Mouse (Mus musculus): ENCODE data around the gene Lax1. TPM values are rescaled to one million over a fixed set of nuclear protein-coding genes. Genes with fewer than 3 reads are reported as not detected.
A peak's percentile ranks its signal among the peaks of the same experiment; 100 is the strongest.

Lax1 gene
- 1.8 TPM for polyA plus RNA-seq (2021)

- DNase-seq (ENCODE audit: low read depth, low spot score) (no peak), ATAC-seq (no peak)
- ChIA-PET POLR2A (no interaction called here), CTCF (no interaction called here)
- TF ChIP-seq CTCF (IDR thresholded peaks at IDR 0.05): no peak
- in situ Hi-C loops (cut with MboI; ENCODE audit: low pct_unique_long_range_greater_than_20kb): no loop called here
- no peaks in the 10 kb centered on the region for H3K27me3 ChIP-seq
Observed at GRCm38 (mm10) chr1:133689897-133690296, at the start of gene Lax1. Gene Lax1 (minus strand): TSS chr1:133690108.

- in situ Hi-C loops (cut with MboI; ENCODE audit: low pct_unique_long_range_greater_than_20kb): loop anchor here (5.0 kb wide), 5 partner anchors 66 to 371 kb away; partner anchors contain the start of gene Atp2b4
- no peak for DNase-seq (ENCODE audit: low read depth, low spot score)
- no peaks in the 10 kb centered on the region for H3K27me3 ChIP-seq
- CTCF ChIA-PET: interaction anchor here (0.7 to 4.1 kb wide), 8 partner anchors 10 to 162 kb away, joined by 3 to 39 read pairs (median 5); partner anchors contain the start of gene Atp2b4
- TF ChIP-seq CTCF (IDR thresholded peaks at IDR 0.05): no peak
- no peak for ATAC-seq
- POLR2A ChIA-PET: interaction anchor here (0.7 to 0.9 kb wide), 2 partner anchors 65 to 326 kb away, joined by 3 to 4 read pairs; no protein-coding TSS in a partner anchor
Observed at GRCm38 (mm10) chr1:133736664-133737063, 46.8 kb upstream of the Lax1 start.

GRCm38 (mm10) chr1:133735995-133736652 lies 46.2 kb upstream of the Lax1 start:
- POLR2A ChIA-PET: interaction anchor here (0.5 to 0.9 kb wide), 2 partner anchors 66 to 445 kb away, joined by 3 to 4 read pairs; no protein-coding TSS in a partner anchor
- H3K27me3 ChIP-seq: no peaks in the 10 kb centered on the region
- CTCF ChIA-PET: interaction anchor here (0.7 to 4.1 kb wide), 8 partner anchors 9 to 225 kb away, joined by 3 to 39 read pairs (median 4); partner anchors contain the start of gene Atp2b4
- TF ChIP-seq CTCF (IDR thresholded peaks at IDR 0.05): no peak
- in situ Hi-C loops (cut with MboI; ENCODE audit: low pct_unique_long_range_greater_than_20kb): loop anchor here (5.0 kb wide), 5 partner anchors 66 to 371 kb away; partner anchors contain the start of gene Atp2b4
- ATAC-seq: no peak
- DNase-seq (ENCODE audit: low read depth, low spot score): no peak

- ChIA-PET POLR2A (no interaction called here), CTCF (interaction anchor here (0.6 to 3.2 kb wide), 4 partner anchors 9 to 163 kb away, joined by 3 to 11 read pairs (median 4); no protein-coding TSS in a partner anchor)
- DNase-seq (ENCODE audit: low read depth, low spot score): no peak
- TF ChIP-seq CTCF (IDR thresholded peaks at IDR 0.05): no peak
- in situ Hi-C loops (cut with MboI; ENCODE audit: low pct_unique_long_range_greater_than_20kb): no loop called here
- no peaks in the 10 kb centered on the region for H3K27me3 ChIP-seq
- no peak for ATAC-seq
Observed at GRCm38 (mm10) chr1:133732814-133733213, 42.9 kb upstream of the Lax1 start.

GRCm38 (mm10) chr1:133728339-133728738 lies 38.4 kb upstream of the Lax1 start:
- ATAC-seq (no peak), DNase-seq (ENCODE audit: low read depth, low spot score) (no peak)
- ChIA-PET CTCF (interaction anchor here (1.5 to 4.4 kb wide), 2 partner anchors 9 to 86 kb away, joined by 3 to 20 read pairs; no protein-coding TSS in a partner anchor), POLR2A (no interaction called here)
- in situ Hi-C loops (cut with MboI; ENCODE audit: low pct_unique_long_range_greater_than_20kb): no loop called here
- no peaks in the 10 kb centered on the region for H3K27me3 ChIP-seq
- TF ChIP-seq CTCF (IDR thresholded peaks at IDR 0.05): no peak

GRCm38 (mm10) chr1:133720342-133720741 lies 30.4 kb upstream of the Lax1 start:
- no peaks in the 10 kb centered on the region for H3K27me3 ChIP-seq

GRCm38 (mm10) chr1:133718786-133719185 lies 28.9 kb upstream of the Lax1 start:
- ATAC-seq: no peak
- POLR2A ChIA-PET: no interaction called here
- in situ Hi-C loops (cut with MboI; ENCODE audit: low pct_unique_long_range_greater_than_20kb): loop anchor here (5.0 kb wide), 1 partner anchor 336 kb away; no protein-coding TSS in a partner anchor
- H3K27me3 ChIP-seq: no peaks in the 10 kb centered on the region
- TF ChIP-seq CTCF (IDR thresholded peaks at IDR 0.05): no peak
- no peak for DNase-seq (ENCODE audit: low read depth, low spot score)
- CTCF ChIA-PET: interaction anchor here (1.0 to 1.6 kb wide), 3 partner anchors 10 to 71 kb away, joined by 3 to 7 read pairs (median 3); no protein-coding TSS in a partner anchor

More at GRCm38 (mm10) chr1:133720342-133720741, 30.4 kb upstream of the Lax1 start:
- CTCF ChIA-PET: no interaction called here
- TF ChIP-seq CTCF (IDR thresholded peaks at IDR 0.05): no peak
- in situ Hi-C loops (cut with MboI; ENCODE audit: low pct_unique_long_range_greater_than_20kb): no loop called here
- ATAC-seq: no peak
- POLR2A ChIA-PET: no interaction called here
- DNase-seq (ENCODE audit: low read depth, low spot score): no peak

- DNase-seq (ENCODE audit: low read depth, low spot score): no peak
Observed at GRCm38 (mm10) chr1:133718296-133718695, 28.4 kb upstream of the Lax1 start.

GRCm38 (mm10) chr1:133716464-133716863 lies 26.6 kb upstream of the Lax1 start:
- no peaks in the 10 kb centered on the region for H3K27me3 ChIP-seq
- DNase-seq (ENCODE audit: low read depth, low spot score) (no peak), ATAC-seq (no peak)
- in situ Hi-C loops (cut with MboI; ENCODE audit: low pct_unique_long_range_greater_than_20kb): loop anchor here (5.0 kb wide), 1 partner anchor 334 kb away; no protein-coding TSS in a partner anchor
- CTCF ChIA-PET: interaction anchor here (1.2 to 3.4 kb wide), 5 partner anchors 10 to 106 kb away, joined by 3 to 8 read pairs (median 3); partner anchors contain the start of gene Snrpe
- peak; percentile 87 for TF ChIP-seq CTCF (IDR thresholded peaks at IDR 0.05)
- POLR2A ChIA-PET: interaction anchor here (1.0 kb wide), 1 partner anchor 21 kb away, joined by 3 read pairs; no protein-coding TSS in a partner anchor

More at GRCm38 (mm10) chr1:133718296-133718695, 28.4 kb upstream of the Lax1 start:
- POLR2A ChIA-PET: no interaction called here
- ATAC-seq: no peak
- in situ Hi-C loops (cut with MboI; ENCODE audit: low pct_unique_long_range_greater_than_20kb): loop anchor here (5.0 kb wide), 1 partner anchor 336 kb away; no protein-coding TSS in a partner anchor
- CTCF ChIA-PET: interaction anchor here (1.0 to 1.6 kb wide), 3 partner anchors 10 to 71 kb away, joined by 3 to 7 read pairs (median 3); no protein-coding TSS in a partner anchor
- H3K27me3 ChIP-seq: no peaks in the 10 kb centered on the region
- no peak for TF ChIP-seq CTCF (IDR thresholded peaks at IDR 0.05)

GRCm38 (mm10) chr1:133715191-133715590 lies 25.3 kb upstream of the Lax1 start:
- ATAC-seq (no peak), DNase-seq (ENCODE audit: low read depth, low spot score) (no peak)
- H3K27me3 ChIP-seq: no peaks in the 10 kb centered on the region
- CTCF ChIA-PET: interaction anchor here (0.8 to 3.4 kb wide), 6 partner anchors 11 to 104 kb away, joined by 3 to 8 read pairs (median 4); partner anchors contain the start of gene Snrpe
- TF ChIP-seq CTCF (IDR thresholded peaks at IDR 0.05): no peak
- in situ Hi-C loops (cut with MboI; ENCODE audit: low pct_unique_long_range_greater_than_20kb): loop anchor here (5.0 kb wide), 1 partner anchor 333 kb away; no protein-coding TSS in a partner anchor
- POLR2A ChIA-PET: interaction anchor here (1.0 kb wide), 1 partner anchor 20 kb away, joined by 3 read pairs; no protein-coding TSS in a partner anchor
